13 mouse cellular contexts compared by ENCODE assay signal in genomic region chr12:38596416-38597062, GRCm38 (mm10).
DNase-seq lines count a peak whose midpoint lies in the region; ATAC-seq lines count a peak whose summit lies in the region.
"Had no signal": no experiment of that assay in that cellular context is flagged by ENCODE, and none has a peak within 500 bp of the region (broad histone marks: within the 10 kb centered on the region; RNA-seq: fewer than 3 reads in every experiment).

No protein-coding gene starts in this region.

- no peaks in the 10 kb centered on the region for H3K36me3 ChIP-seq in hindbrain, embryonic 11.5 days (ENCODE audit: control insufficient read depth, insufficient read depth, low read length)
- no peaks in the 10 kb centered on the region for H3K36me3 ChIP-seq in midbrain, embryonic 16.5 days (ENCODE audit: control insufficient read depth, insufficient read depth, low read length)
- H3K36me3 ChIP-seq: embryonic facial prominence, embryonic 13.5 days; heart, embryonic 15.5 days; kidney, embryonic 15.5 days had no signal

- no peak overlapping the region for H3K27ac ChIP-seq in hindbrain, embryonic 11.5 days (ENCODE audit: low read depth, low read length)
- H3K27ac ChIP-seq in midbrain, embryonic 16.5 days (ENCODE audit: low read length), result no peak overlapping the region
- H3K27ac ChIP-seq: embryonic facial prominence, embryonic 13.5 days; gastrocnemius, adult 2 months; heart, embryonic 15.5 days; kidney, embryonic 15.5 days had no signal

- H3K4me2 ChIP-seq in hindbrain, embryonic 11.5 days (replicated peaks; ENCODE audit: low read depth, low read length), result no peak overlapping the region
- H3K4me2 ChIP-seq in midbrain, embryonic 16.5 days (ENCODE audit: low read length), result no peak overlapping the region
- H3K4me2 ChIP-seq: embryonic facial prominence, embryonic 13.5 days; heart, embryonic 15.5 days; kidney, embryonic 15.5 days; lung, embryonic 14.5 days had no signal

- 0 out of 2 replicates have a peak, but pooled peaks cover 2% of the 10 kb centered on the region for H3K4me1 ChIP-seq in hindbrain, embryonic 11.5 days (replicated peaks; ENCODE audit: control insufficient read depth, insufficient read depth, low read length)
- H3K4me1 ChIP-seq in midbrain, embryonic 16.5 days (ENCODE audit: control insufficient read depth, insufficient read depth, low read length), result no peaks in the 10 kb centered on the region
- H3K4me1 ChIP-seq: embryonic facial prominence, embryonic 13.5 days; kidney, embryonic 15.5 days had no signal

- H3K9me3 ChIP-seq in hindbrain, embryonic 11.5 days (ENCODE audit: control insufficient read depth, low read length), result no peaks in the 10 kb centered on the region
- no peaks in the 10 kb centered on the region for H3K9me3 ChIP-seq in midbrain, embryonic 16.5 days (replicated peaks; ENCODE audit: control insufficient read depth, low read length, poor library complexity, severe bottlenecking)
- H3K9me3 ChIP-seq: embryonic facial prominence, embryonic 13.5 days; heart, embryonic 15.5 days; kidney, embryonic 15.5 days had no signal

- no peaks in the 10 kb centered on the region for H3K27me3 ChIP-seq in hindbrain, embryonic 11.5 days (ENCODE audit: control insufficient read depth, insufficient read depth, low read length)
- no peaks in the 10 kb centered on the region for H3K27me3 ChIP-seq in midbrain, embryonic 16.5 days (ENCODE audit: control insufficient read depth, insufficient read depth, low read depth, low read length)
- H3K27me3 ChIP-seq: embryonic facial prominence, embryonic 13.5 days; heart, embryonic 15.5 days; kidney, embryonic 15.5 days had no signal

- no peak overlapping the region for H3K9ac ChIP-seq in hindbrain, embryonic 11.5 days (ENCODE audit: low read depth, low read length)
- no peak overlapping the region for H3K9ac ChIP-seq in midbrain, embryonic 16.5 days (ENCODE audit: low read depth, low read length)
- H3K9ac ChIP-seq: embryonic facial prominence, embryonic 13.5 days; heart, embryonic 15.5 days; kidney, embryonic 15.5 days; lung, embryonic 14.5 days had no signal

- 31% methylated on average over 7 of the region's 7 CpGs for WGBS in hindbrain, embryonic 11.5 days
- 25% methylated on average over 7 of the region's 7 CpGs for WGBS in midbrain, embryonic 16.5 days

- intact Hi-C loops in heart, postnatal 14 days (cut with DNase I), result loop anchor here (10.0 kb wide), 1 partner anchor 178 kb away; the partner anchor contains the start of gene Etv1

- no peak overlapping the region for H3K4me3 ChIP-seq in hindbrain, embryonic 11.5 days (ENCODE audit: low read depth, low read length)
- no peak overlapping the region for H3K4me3 ChIP-seq in midbrain, embryonic 16.5 days (ENCODE audit: low read depth, low read length)
- H3K4me3 ChIP-seq: embryonic facial prominence, embryonic 13.5 days; gastrocnemius, adult 2 months; heart, embryonic 15.5 days; kidney, embryonic 15.5 days had no signal

- peak; percentile 91 for ATAC-seq in hindbrain, embryonic 11.5 days (ENCODE audit: low FRiP score)
- peak; percentile 57; the same call in 1 of the 2 replicates for ATAC-seq in midbrain, embryonic 16.5 days
- ATAC-seq in erythroid progenitor cell, adult 5-6 weeks (replicated peaks; ENCODE audit: low FRiP score, poor library complexity, severe bottlenecking), result no peak

- peak; percentile 90 for DNase-seq in Muller cell, postnatal 12 days (ENCODE audit: inconsistent ontology term)
- peak; percentile 13 for DNase-seq in embryo, embryonic 11.5 days (ENCODE audit: low read depth, low spot score)
- DNase-seq in hindbrain, embryonic 11.5 days (ENCODE audit: low spot score), result peak; percentile 38
- DNase-seq in heart, postnatal 14 days, result no peak
- no peak for DNase-seq in testis, postnatal 14 days (ENCODE audit: low spot score)
- DNase-seq in adrenal gland, adult 18-20 months (ENCODE audit: low spot score in 2 of 2), result no peak
- DNase-seq: gastrocnemius, adult 2 months; lung, embryonic 14.5 days had no signal

Comparison
In these comparisons a context has a peak if more than half of its experiments do, and no peak if none do; other contexts are left out.
1. DNase-seq: peak in Muller cell, postnatal 12 days (single experiment), embryo, embryonic 11.5 days (single experiment) and hindbrain, embryonic 11.5 days (single experiment); none in heart, postnatal 14 days (0 of 2), testis, postnatal 14 days (single experiment) and adrenal gland, adult 18-20 months (0 of 2).